Mouse (Mus musculus) small intestine, adult 2 months (tissue): Measurements from ENCODE around the gene Thrap3.

Experiments used
- CTCF ChIP-seq: fragments of 200-500 bp; IDR thresholded peaks from 2 replicates; pipeline ENCODE4 v1.5.1; 2012; ENCODE audit warnings: low read depth, mild to moderate bottlenecking, control low read depth, inconsistent platforms, low read length, moderate library complexity, mixed read lengths; ENCODE audit not compliant: insufficient replicate concordance, insufficient read length; ENCODE audit errors: extremely low read depth
- POLR2A ChIP-seq: fragments of 200-500 bp; IDR thresholded peaks from 2 replicates; pipeline ENCODE4 v1.6.1; 2012; ENCODE audit warnings: low read depth, mild to moderate bottlenecking, control low read depth, inconsistent platforms, low read length, moderate library complexity

DNA sequence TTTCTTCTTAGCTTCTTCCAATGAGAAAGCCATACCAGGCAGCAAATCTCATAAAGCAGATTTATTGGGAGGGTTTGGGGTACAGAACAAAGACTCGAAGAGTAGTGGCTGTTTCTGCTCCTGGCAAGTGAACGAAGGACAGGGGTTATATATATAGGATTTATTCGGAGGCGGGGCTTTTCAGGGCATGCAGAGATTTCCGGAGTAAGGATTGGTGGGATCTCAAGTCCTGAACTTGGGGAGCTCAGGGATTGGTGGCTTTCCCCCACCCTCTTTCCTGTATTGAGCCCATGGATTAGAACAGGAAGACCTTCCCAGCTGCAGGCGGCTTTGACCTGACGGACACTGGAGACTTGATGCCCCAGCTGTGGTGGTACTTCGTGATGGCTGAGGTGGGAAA lies 1.5 kb upstream of the Thrap3 start:
- no peak for TF ChIP-seq POLR2A
- TF ChIP-seq CTCF, result no peak
